Mouse (Mus musculus): ENCODE results near the gene Plek. TPM values are rescaled to one million over a fixed set of nuclear protein-coding genes. Genes with fewer than 3 reads are reported as not detected.

Plek gene
- total RNA-seq (2023): 28.4 TPM

DNA sequence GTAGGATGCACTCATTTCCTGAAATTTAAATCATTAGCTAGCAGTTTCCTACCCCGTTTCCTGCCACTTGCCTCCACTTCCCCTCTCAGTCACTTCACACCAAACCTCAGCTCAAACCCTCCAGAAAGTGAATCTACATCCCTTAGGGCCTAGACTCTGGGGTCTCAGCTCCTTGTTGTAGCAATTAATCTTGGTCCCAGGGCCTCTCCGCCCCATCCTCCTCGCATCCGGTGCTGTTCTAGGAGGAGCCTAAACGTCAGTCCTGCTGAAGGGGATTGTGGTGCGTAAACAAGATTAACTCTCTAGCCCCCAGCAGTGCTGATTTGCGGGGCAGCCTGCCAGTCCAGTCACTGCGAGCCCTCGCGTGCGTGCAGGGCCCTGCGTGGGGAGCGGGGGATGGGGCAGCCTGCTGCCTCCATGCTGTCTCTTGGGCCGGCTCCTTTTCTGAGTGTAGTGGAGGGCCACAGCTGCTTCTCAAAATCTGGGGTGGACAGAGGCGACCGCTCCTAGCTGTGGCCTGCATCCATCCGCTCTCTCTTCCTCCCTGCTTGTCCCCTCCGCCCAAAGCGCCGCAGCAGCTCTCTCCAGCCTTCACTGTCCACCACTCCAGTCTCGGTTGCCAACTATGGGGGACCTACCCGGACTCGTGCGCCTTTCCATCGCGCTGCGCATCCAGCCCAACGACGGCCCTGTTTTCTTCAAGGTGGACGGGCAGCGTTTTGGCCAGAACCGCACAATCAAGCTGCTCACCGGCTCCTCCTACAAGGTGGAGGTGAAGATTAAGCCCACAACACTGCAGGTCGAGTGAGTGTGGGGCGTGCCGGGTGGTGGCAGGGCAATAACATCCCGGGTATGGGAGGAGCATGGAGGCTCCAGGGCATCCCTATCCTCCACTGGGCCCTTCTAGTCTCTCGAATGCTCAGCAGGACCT lies at the start of gene Plek, which contains the start of gene Cnrip1:
Gene Plek (minus strand): TSS at position 837 of the 931 bp plus-strand sequence.
Gene Cnrip1 (plus strand): TSS at position 42 of the 931 bp plus-strand sequence.

DNA sequence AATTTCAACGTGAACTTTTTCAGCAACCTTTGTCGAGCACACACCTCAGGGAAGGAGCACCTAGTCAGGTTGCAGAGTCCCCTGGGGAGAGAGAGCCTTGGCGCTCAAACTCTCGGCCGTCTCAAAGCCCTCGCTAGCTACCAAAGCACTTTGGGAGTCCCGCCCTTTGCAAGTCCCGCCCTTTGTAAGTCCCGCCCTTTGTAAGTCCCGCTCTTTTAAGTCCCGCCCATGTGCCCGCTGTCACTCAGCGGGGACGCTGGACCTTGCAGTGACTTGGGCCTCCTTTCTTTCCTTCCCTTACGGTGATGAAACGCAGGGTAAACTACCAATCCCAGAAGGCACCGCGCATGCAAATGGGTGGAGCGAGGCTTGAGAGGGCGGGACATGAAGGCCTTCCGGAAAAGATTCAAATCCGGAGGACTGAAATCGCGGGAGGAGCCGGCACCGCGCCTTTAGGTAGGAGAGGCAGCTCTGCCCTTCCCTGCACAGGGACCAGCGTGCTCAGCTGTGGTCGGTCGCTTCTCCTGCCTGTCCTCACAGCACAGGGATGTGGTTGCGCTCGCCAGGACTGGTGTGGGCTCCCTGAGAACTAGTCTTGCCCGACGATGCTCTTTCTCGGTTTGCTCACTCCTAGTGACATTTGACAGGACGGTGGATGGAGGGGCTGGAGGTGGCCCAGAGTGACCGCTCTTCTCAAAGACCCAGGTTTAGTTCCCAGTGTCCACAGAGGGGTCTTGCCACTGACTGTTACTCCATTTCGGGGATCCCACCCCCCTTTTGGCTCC lies 101.0 kb downstream of the Plek start, which contains the start of gene Fbxo48:
Gene Fbxo48 (plus strand): TSS at position 400 of the 785 bp plus-strand sequence.

Other genes with a start within 250 kb of the Plek start
- gene Fbxo48, start 101.0 kb downstream of the Plek start, total RNA-seq (2023): 2.3 TPM
- gene Cnrip1, start 795 bp downstream of the Plek start, total RNA-seq (2023): 2.3 TPM
- 74.9 TPM for gene Ppp3r1, start 106.9 kb upstream of the Plek start, total RNA-seq (2023)
- 7.0 TPM for gene Wdr92, start 129.7 kb upstream of the Plek start, total RNA-seq (2023)
- 30.1 TPM for gene Pno1, start 159.2 kb upstream of the Plek start, total RNA-seq (2023)
- gene C1d, start 205.2 kb upstream of the Plek start, total RNA-seq (2023): 32.8 TPM

All from CD4-positive naive resting alpha-beta T cell, adult 76 days (primary cell).